Mouse (Mus musculus) forebrain, embryonic 14.5 days (tissue): ENCODE measurements around the gene Aldh16a1. TPM values are rescaled to one million over a fixed set of nuclear protein-coding genes. Genes with fewer than 3 reads are reported as not detected.

Experiments used
- ATAC-seq: fragments of 200-750 bp; cut with Nextera tagmentation; 2 replicates; pipeline ENCODE4 v1.8.0; 2017; ENCODE audit warnings: mild to moderate bottlenecking, moderate library complexity
- DNase-seq: peaks from one replicate; pipeline ENCODE4 v3.0.0-alpha.2; 2015; ENCODE audit warnings: low spot score
- H3K27ac ChIP-seq: fragments of 300-500 bp; sonication (generic); 2 replicates; pipeline ENCODE4 v1.5.1; 2014; ENCODE audit warnings: low read depth, mild to moderate bottlenecking, control low read depth, low read length, moderate library complexity
- H3K27me3 ChIP-seq: fragments of 300-500 bp; sonication (generic); replicated peaks from 2 replicates; pipeline ENCODE4 v1.6.1; 2014; ENCODE audit warnings: low read length, control low read depth, mixed read lengths; ENCODE audit not compliant: control insufficient read depth, insufficient read depth
- H3K36me3 ChIP-seq: fragments of 300-500 bp; sonication (generic); 2 replicates; pipeline ENCODE4 v1.6.1; 2014; ENCODE audit warnings: low read length, control low read depth; ENCODE audit not compliant: control insufficient read depth, insufficient read depth
- H3K4me1 ChIP-seq: fragments of 300-500 bp; sonication (generic); 2 replicates; pipeline ENCODE4 v1.6.1; 2014; ENCODE audit warnings: antibody characterized with exemption, low read length, control low read depth; ENCODE audit not compliant: control insufficient read depth, insufficient read depth
- H3K4me2 ChIP-seq: fragments of 300-500 bp; sonication (generic); 2 replicates; pipeline ENCODE4 v1.6.1; 2014; ENCODE audit warnings: mild to moderate bottlenecking, control low read depth, low read length
- H3K4me3 ChIP-seq: fragments of 300-500 bp; sonication (generic); 2 replicates; pipeline ENCODE4 v1.5.1; 2014; ENCODE audit warnings: low read depth, low read length, control low read depth
- H3K9ac ChIP-seq: fragments of 300-500 bp; sonication (generic); 2 replicates; pipeline ENCODE4 v1.6.1; 2014; ENCODE audit warnings: mild to moderate bottlenecking, low read length, control low read depth, moderate library complexity
- H3K9me3 ChIP-seq: fragments of 300-500 bp; sonication (generic); replicated peaks from 2 replicates; pipeline ENCODE4 v1.6.1; 2016; ENCODE audit warnings: low read length, control low read depth, mixed read lengths; ENCODE audit not compliant: control insufficient read depth
- WGBS: fragments of 180-500 bp; shearing (Covaris S2); extraction: QIAGEN DNeasy Blood & Tissue Kit; methylation state at CpG from one replicate; pipeline ENCODE4 v1.1.7; 2014; 5-methylcytosine and 5-hydroxymethylcytosine counted together
- polyA plus RNA-seq: library from polyadenylated mRNA; unstranded; fragments of >200 nt; fragmentation: Nextera tagmentation; extraction: Ambion mirVana; gene quantifications from 2 replicates; pipeline ENCODE4 v1.2.1, GENCODE M21; 2014

Aldh16a1 gene
- polyA plus RNA-seq, 1 experiment from 2014 or later: 26.8 TPM

GRCm38 (mm10) chr7:45124224-45125143, 29.9 kb downstream of the Aldh16a1 start, which contains the start of gene Rps11:
Rps11 (minus strand) TSS chr7:45124439.
- H3K27me3 ChIP-seq: no peaks in the 10 kb centered on the region
- peaks cover 67% of the 10 kb centered on the region for H3K36me3 ChIP-seq
- H3K27ac ChIP-seq: peak within 1 kb of the TSS; percentile 84
- WGBS: under 1% methylated on average over 59 of the region's 59 CpGs
- peak; percentile 100 for DNase-seq
- H3K4me1 ChIP-seq: peaks cover 14% of the 10 kb centered on the region; the same call in 1 of the 2 replicates
- peak within 1 kb of the TSS; percentile 84 for H3K4me2 ChIP-seq
- H3K9ac ChIP-seq: peak within 1 kb of the TSS; percentile 95
- ATAC-seq: peak; percentile 84
- H3K4me3 ChIP-seq: peak within 1 kb of the TSS; percentile 88
- H3K9me3 ChIP-seq: no peaks in the 10 kb centered on the region

DNA sequence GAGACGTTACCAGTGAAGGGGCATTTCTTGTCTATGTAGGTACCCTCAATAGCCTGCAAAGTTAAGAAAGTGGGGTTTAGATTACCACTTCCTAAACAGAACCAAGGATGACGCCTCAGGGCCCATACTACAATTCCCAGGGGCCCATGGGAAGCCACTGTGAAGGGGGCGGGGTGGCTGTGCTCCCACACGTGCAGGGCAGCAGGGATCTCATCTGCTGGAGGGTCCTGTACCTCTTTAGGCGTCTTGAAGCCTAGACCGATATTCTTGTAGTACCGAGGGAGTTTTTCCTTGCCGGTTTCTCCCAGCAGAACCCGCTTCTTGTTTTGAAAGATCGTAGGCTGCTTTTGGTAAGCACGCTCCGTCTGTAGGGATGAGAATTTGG, 31.2 kb downstream of the Aldh16a1 start:
- WGBS: 27% methylated on average over 12 of the region's 12 CpGs
- peak overlapping the region; percentile 88 for H3K4me3 ChIP-seq
- no peaks in the 10 kb centered on the region for H3K27me3 ChIP-seq
- peaks cover 14% of the 10 kb centered on the region; the same call in 1 of the 2 replicates for H3K4me1 ChIP-seq
- peaks cover 79% of the 10 kb centered on the region for H3K36me3 ChIP-seq
- DNase-seq (no peak), ATAC-seq (no peak)
- no peaks in the 10 kb centered on the region for H3K9me3 ChIP-seq
- peak overlapping the region; percentile 84 for H3K4me2 ChIP-seq
- no peak overlapping the region for H3K27ac ChIP-seq
- peak overlapping the region; percentile 95 for H3K9ac ChIP-seq

DNA sequence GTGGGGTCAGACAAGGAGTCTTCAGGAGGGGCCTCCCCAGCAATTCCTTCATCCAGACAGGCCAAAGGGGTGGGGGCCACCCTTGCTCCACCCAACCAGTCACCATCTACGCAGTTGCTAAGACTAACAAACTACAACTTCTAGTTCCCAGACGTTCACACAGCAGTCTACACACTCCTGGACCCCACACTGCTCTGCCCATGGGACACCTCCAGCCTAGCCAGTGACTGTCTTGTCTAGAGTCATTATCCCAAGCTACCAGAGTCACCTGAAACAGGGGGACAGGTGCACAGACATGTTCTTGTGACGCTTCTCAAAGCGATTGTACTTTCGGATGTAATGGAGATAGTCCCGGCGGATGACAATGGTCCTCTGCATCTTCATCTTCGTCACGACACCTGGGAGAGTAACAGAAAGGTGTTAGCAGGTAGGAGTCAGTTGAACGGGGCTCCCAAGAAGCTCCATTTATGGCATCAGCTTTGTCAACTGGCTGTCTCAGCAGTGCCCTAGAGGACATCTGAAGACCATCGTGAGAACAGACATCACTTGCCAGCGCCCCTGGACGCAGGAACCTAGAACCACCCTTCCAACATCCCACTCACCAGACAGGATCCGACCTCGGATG, 31.7 kb downstream of the Aldh16a1 start:
- DNase-seq (no peak), ATAC-seq (no peak)
- H3K4me3 ChIP-seq: peak overlapping the region; percentile 88
- H3K4me2 ChIP-seq: peak overlapping the region; percentile 84
- WGBS: 87% methylated on average over 15 of the region's 15 CpGs
- no peaks in the 10 kb centered on the region for H3K9me3 ChIP-seq
- no peak overlapping the region for H3K27ac ChIP-seq
- H3K9ac ChIP-seq: peak overlapping the region; percentile 95
- H3K4me1 ChIP-seq: peaks cover 14% of the 10 kb centered on the region; the same call in 1 of the 2 replicates
- H3K27me3 ChIP-seq: no peaks in the 10 kb centered on the region
- peaks cover 83% of the 10 kb centered on the region for H3K36me3 ChIP-seq

GRCm38 (mm10) chr7:45121966-45122365, 32.4 kb downstream of the Aldh16a1 start:
- DNase-seq: no peak
- ATAC-seq: no peak
- Histone ChIP-seq H3K27ac (no peak overlapping the region), H3K27me3 (no peaks in the 10 kb centered on the region), H3K9ac (no peak overlapping the region), H3K4me2 (no peak overlapping the region), H3K36me3 (peaks cover 80% of the 10 kb centered on the region), H3K9me3 (no peaks in the 10 kb centered on the region), H3K4me3 (no peak overlapping the region), H3K4me1 (peaks cover 10% of the 10 kb centered on the region; the same call in 1 of the 2 replicates)

DNA sequence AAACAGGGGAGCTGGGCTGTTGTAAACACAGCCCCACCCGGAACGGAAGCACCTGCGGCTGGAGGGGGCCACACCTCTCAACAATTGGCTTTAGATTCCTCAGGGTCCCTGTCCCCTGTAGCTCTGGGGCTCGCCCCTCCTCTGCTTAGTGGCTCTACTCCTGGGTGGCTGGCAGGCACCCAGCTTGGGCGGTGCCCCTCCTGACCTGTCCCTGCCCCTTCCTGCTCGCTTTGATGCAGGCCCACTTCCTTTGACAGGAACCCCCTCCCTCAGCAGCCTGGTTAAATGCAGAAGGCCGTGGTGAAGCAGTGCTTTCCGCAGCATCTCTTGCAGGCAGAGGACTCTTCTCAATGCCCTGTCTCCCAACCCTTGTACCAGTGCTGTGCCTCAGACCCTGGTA, 33.0 kb downstream of the Aldh16a1 start:
- H3K27ac ChIP-seq: no peak overlapping the region
- H3K27me3 ChIP-seq: no peaks in the 10 kb centered on the region
- H3K9ac ChIP-seq: no peak overlapping the region
- H3K4me3 ChIP-seq: no peak overlapping the region
- peaks cover 7% of the 10 kb centered on the region; the same call in 1 of the 2 replicates for H3K4me1 ChIP-seq
- DNase-seq (no peak), ATAC-seq (no peak)
- H3K4me2 ChIP-seq: no peak overlapping the region
- peaks cover 75% of the 10 kb centered on the region for H3K36me3 ChIP-seq
- H3K9me3 ChIP-seq: no peaks in the 10 kb centered on the region
- 72% methylated on average over 8 of the region's 8 CpGs for WGBS

DNA sequence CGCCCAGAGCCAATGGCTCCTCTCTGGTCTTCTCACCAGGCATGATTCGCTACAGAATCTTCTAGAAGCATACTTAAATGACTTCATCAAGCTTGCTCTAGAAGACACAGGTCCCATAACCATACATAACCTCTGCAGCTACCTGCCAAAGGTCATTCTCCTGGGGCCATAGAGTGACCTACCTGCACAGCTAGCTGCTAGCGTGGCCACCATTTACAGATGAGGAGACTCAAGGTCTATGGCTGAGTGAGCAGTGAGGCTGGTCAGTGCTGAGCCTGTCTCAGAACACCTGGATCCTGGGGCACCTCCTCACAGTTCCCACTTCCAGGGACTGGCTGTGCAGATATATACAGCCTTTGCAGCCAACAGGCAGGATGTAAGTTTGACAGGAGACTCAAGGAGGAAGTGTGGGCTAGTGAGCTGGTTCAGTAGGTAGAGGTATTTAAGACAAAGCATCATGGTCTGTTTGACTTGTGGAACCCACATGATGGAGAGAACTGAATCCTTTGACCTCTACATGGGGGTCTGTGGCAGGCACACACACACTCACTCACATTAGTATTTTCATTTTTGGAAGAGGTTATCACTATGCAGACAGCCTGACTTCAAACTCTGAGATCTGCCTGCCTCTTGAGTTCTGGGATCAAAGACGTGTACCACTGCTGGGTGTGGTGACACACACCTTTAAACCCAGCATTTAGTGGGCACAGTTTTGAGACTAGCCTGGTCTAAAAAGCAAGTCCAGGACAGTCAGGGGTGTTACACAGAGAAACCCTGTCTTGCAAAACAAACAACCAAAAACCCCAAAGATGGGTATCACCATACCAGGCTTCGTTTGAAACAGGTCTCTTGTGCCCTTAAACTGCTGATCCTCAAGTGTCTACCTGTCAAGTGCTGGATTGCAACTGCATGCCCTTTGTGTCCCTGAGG, 34.3 kb downstream of the Aldh16a1 start:
- no peak overlapping the region; the same call in 1 of the 2 replicates for H3K9ac ChIP-seq
- H3K9me3 ChIP-seq: no peaks in the 10 kb centered on the region
- H3K27ac ChIP-seq: no peak overlapping the region
- H3K36me3 ChIP-seq: peaks cover 61% of the 10 kb centered on the region
- H3K4me1 ChIP-seq: peaks cover 7% of the 10 kb centered on the region; the same call in 1 of the 2 replicates
- ATAC-seq (no peak), DNase-seq (no peak)
- WGBS: 75% methylated on average over 5 of the region's 5 CpGs
- no peaks in the 10 kb centered on the region for H3K27me3 ChIP-seq
- H3K4me3 ChIP-seq: no peak overlapping the region
- no peak overlapping the region for H3K4me2 ChIP-seq

- peaks cover 57% of the 10 kb centered on the region for H3K36me3 ChIP-seq
- no peak overlapping the region for H3K9ac ChIP-seq
- DNase-seq (no peak), ATAC-seq (no peak)
- H3K9me3 ChIP-seq: no peaks in the 10 kb centered on the region
- H3K27me3 ChIP-seq: no peaks in the 10 kb centered on the region
- WGBS: 92% methylated on average over 6 of the region's 6 CpGs
- peaks cover 6% of the 10 kb centered on the region; the same call in 1 of the 2 replicates for H3K4me1 ChIP-seq
- no peak overlapping the region for H3K27ac ChIP-seq
- no peak overlapping the region for H3K4me3 ChIP-seq
- no peak overlapping the region for H3K4me2 ChIP-seq
These were observed 36.0 kb downstream of the Aldh16a1 start for GRCm38 (mm10) chr7:45118336-45118735.

GRCm38 (mm10) chr7:45117566-45117965, 36.8 kb downstream of the Aldh16a1 start:
- ATAC-seq: no peak
- peaks cover 49% of the 10 kb centered on the region for H3K36me3 ChIP-seq
- H3K27me3 ChIP-seq: no peaks in the 10 kb centered on the region
- no peak overlapping the region for H3K9ac ChIP-seq
- 90% methylated on average over 8 of the region's 8 CpGs for WGBS
- no peak overlapping the region for H3K27ac ChIP-seq
- H3K4me3 ChIP-seq: no peak overlapping the region
- no peaks in the 10 kb centered on the region for H3K4me1 ChIP-seq
- H3K9me3 ChIP-seq: no peaks in the 10 kb centered on the region
- no peak for DNase-seq
- H3K4me2 ChIP-seq: no peak overlapping the region
